Mouse (Mus musculus) limb, embryonic 10.5 days (tissue): ENCODE measurements around the gene Hook2. TPM values are rescaled to one million over a fixed set of nuclear protein-coding genes. Genes with fewer than 3 reads are reported as not detected.

Experiments used
- DNase-seq: peaks from one replicate; pipeline ENCODE4 v3.0.0-alpha.2; 2017; ENCODE audit warnings: low spot score
- H3K27ac ChIP-seq: fragments of 300-500 bp; sonication (generic); 2 replicates; pipeline ENCODE4 v1.5.1; 2016; ENCODE audit warnings: mild to moderate bottlenecking
- H3K27me3 ChIP-seq: fragments of 300-500 bp; sonication (generic); 2 replicates; pipeline ENCODE4 v1.6.1; 2016; ENCODE audit warnings: low read depth, mild to moderate bottlenecking; ENCODE audit not compliant: poor library complexity, severe bottlenecking
- H3K36me3 ChIP-seq: fragments of 300-500 bp; sonication (generic); 2 replicates; pipeline ENCODE4 v1.6.1; 2016; ENCODE audit warnings: mild to moderate bottlenecking, moderate library complexity
- H3K4me1 ChIP-seq: fragments of 300-500 bp; sonication (generic); 2 replicates; pipeline ENCODE4 v1.6.1; 2016
- H3K4me3 ChIP-seq: fragments of 300-500 bp; sonication (generic); 2 replicates; pipeline ENCODE4 v1.5.1; 2016; ENCODE audit warnings: mild to moderate bottlenecking, moderate library complexity
- H3K9me3 ChIP-seq: fragments of 300-500 bp; sonication (generic); replicated peaks from 2 replicates; pipeline ENCODE4 v1.6.1; 2016; ENCODE audit warnings: mild to moderate bottlenecking
- WGBS: fragments of 180-500 bp; shearing (Covaris S2); methylation state at CpG from one replicate; pipeline ENCODE4 v1.1.7; 2016; 5-methylcytosine and 5-hydroxymethylcytosine counted together
- polyA plus RNA-seq: library from polyadenylated mRNA; unstranded; fragments of >200 nt; fragmentation: Nextera tagmentation; extraction: Ambion mirVana; gene quantifications from 2 replicates; pipeline ENCODE4 v1.2.1, GENCODE M21; 2016

The Hook2 gene
- polyA plus RNA-seq, 1 experiment from 2014 or later = 19.1 TPM

DNA sequence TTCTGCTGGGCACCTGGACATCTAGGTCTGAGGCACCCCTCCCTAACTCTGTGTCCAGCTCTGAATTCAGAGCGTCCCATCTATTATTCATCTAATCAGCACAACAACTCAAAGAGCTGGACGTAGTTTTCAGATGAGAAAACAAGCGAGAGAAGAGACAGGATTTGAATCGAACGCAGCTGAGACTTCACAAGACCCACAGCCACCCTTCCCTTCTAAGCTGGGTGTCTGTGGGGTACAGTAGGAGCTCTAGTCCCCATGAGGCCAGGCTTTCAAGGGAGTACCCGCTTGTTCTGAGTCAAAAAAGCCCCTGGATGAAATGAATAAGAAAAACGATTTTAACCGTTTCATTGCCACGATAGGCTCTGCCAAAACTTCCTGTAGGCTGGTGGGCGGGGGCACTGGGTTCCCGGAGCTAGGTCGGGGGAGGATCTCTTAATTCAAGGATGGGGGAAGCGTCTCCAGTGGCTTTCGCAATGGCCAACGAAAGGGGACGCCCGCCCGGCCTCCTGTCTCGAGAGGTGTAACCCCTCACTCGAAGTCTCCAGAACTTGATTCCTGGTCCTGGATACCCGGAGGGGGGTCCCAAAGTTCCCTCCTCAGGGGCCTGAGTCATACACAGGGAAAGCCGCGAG, 5.2 kb upstream of the Hook2 start:
- Histone ChIP-seq H3K27me3 (peaks cover 28% of the 10 kb centered on the region), H3K4me1 (peaks cover 67% of the 10 kb centered on the region)
- WGBS = under 1% methylated on average over 23 of the region's 23 CpGs

DNA sequence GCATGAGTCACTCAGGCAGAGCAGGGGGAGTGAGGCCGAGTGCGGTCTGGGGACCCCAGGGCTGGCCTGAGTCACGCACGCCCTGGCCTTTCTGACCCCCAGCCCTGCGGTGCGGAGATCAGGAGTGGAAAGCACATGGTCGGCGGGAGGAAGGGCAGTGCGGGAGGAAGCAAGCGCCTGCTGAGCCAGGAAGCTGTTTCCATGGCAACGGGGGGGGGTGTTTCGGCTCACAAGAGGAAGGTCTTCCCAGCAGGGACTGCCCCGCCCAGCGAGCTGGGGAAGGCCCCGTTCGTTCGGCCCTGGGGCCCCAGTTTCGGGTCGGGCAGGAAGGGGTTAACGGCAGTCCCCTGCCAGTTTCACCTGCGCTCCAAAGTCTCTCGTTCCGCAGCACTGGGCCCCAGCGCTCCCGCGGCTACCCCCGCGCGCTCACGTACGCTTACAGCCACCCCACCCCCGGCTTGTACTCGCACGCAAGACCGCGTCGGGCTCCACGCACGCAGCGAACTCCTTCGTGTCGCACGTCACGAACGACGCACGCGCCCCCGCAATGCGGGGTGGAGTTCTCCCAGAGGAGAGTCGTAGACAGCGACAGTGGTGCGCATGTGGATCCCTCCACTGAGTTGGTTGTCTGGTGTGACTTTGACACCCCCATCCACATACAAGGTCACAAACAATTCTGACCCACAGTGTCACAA, 4.6 kb upstream of the Hook2 start:
- H3K27me3 ChIP-seq = peaks cover 23% of the 10 kb centered on the region; the same call in 1 of the 2 replicates
- H3K4me3 ChIP-seq = peak overlapping the region; percentile 66
- 0% methylated on average over 53 of the region's 53 CpGs for WGBS
- H3K9me3 ChIP-seq = no peaks in the 10 kb centered on the region
- peaks cover 65% of the 10 kb centered on the region for H3K4me1 ChIP-seq
- no peaks in the 10 kb centered on the region for H3K36me3 ChIP-seq
- peak overlapping the region; percentile 89 for H3K27ac ChIP-seq
- peak; percentile 91 for DNase-seq

More for the DNA sequence above, 5.2 kb upstream of the Hook2 start:
- DNase-seq = no peak
- H3K4me3 ChIP-seq = peak overlapping the region; percentile 66
- peak overlapping the region; percentile 89 for H3K27ac ChIP-seq
- no peaks in the 10 kb centered on the region for H3K36me3 ChIP-seq
- H3K9me3 ChIP-seq = no peaks in the 10 kb centered on the region

DNA sequence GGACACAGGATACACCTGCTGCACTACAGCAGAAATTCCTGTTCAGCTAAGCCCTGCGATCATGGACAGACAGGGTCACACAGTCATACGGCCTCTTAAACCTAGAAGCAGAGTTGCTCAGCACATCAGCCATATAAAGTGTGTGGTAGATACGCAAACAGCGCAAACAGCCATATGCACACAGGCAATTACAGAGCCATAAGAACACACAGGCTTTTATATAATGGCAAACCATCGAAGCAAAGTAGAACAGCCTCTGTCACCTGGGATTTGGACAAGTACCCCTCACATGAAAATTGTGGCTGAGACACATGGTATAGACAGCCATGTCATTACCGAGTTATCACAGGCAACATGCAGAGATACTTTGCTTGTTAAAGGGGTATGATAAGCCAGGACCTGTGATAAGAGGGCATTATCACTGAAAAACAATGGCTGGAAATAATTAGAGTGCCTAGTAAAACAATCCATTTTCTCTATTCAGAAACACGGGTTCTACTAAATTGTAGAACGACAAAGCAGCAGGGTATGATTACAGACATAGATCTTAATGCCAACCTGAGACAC, 3.9 kb upstream of the Hook2 start:
- no peak for DNase-seq
- Histone ChIP-seq H3K9me3 (no peaks in the 10 kb centered on the region), H3K4me3 (peak overlapping the region; percentile 66), H3K4me1 (peaks cover 64% of the 10 kb centered on the region), H3K27ac (peak overlapping the region; percentile 89), H3K27me3 (peaks cover 24% of the 10 kb centered on the region; the same call in 1 of the 2 replicates), H3K36me3 (no peaks in the 10 kb centered on the region)
- 44% methylated on average over 8 of the region's 8 CpGs for WGBS

DNA sequence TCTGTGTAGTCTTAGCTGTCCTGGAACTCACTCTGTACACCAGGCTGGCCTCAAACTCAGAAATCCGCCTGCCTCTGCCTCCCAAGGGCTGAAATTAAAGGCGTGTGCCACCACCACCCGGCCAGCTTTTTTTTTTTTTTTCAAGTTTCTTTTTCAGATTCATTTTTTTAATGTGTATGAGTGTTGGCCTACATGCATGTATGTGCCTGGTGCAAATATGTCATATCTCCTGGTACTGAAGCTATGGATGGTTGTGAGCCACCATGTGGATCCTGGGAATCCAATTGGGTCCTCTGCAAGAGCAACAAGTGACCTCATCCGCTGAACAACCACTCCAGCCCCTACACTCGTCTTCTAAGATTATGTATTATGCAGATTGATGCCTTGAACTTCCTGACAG, 3.0 kb upstream of the Hook2 start:
- H3K27ac ChIP-seq = no peak overlapping the region
- no peak overlapping the region for H3K4me3 ChIP-seq
- H3K9me3 ChIP-seq = no peaks in the 10 kb centered on the region
- H3K4me1 ChIP-seq = peaks cover 55% of the 10 kb centered on the region
- no peak for DNase-seq
- H3K27me3 ChIP-seq = peaks cover 24% of the 10 kb centered on the region; the same call in 1 of the 2 replicates
- no peaks in the 10 kb centered on the region for H3K36me3 ChIP-seq
- WGBS = 85% methylated on average over 5 of the region's 5 CpGs

DNA sequence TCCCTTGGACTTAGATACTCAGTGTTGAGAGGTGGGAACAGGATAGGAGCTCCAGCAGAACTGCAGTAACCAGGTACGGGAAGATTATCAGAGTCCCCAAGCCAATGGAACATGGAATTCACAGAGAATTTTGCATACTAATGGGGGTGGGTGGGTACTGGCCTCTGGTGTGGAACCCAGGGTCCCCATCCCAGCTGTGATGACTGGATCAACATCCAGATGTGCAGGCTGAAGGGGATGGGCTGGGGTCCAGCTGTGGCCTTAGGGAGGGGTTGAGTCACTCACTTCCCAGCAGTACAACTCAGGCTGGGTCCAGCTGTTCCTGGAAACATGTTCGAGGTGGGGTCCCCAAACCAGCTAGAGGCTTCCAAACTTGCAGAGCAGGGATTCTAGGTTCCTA, 2.5 kb upstream of the Hook2 start:
- peaks cover 54% of the 10 kb centered on the region for H3K4me1 ChIP-seq
- no peaks in the 10 kb centered on the region for H3K9me3 ChIP-seq
- WGBS = 75% methylated on average over 2 of the region's 2 CpGs
- no peak overlapping the region for H3K4me3 ChIP-seq
- no peaks in the 10 kb centered on the region for H3K36me3 ChIP-seq
- H3K27ac ChIP-seq = no peak overlapping the region; the same call in 1 of the 2 replicates
- H3K27me3 ChIP-seq = peaks cover 28% of the 10 kb centered on the region; the same call in 1 of the 2 replicates
- no peak for DNase-seq

DNA sequence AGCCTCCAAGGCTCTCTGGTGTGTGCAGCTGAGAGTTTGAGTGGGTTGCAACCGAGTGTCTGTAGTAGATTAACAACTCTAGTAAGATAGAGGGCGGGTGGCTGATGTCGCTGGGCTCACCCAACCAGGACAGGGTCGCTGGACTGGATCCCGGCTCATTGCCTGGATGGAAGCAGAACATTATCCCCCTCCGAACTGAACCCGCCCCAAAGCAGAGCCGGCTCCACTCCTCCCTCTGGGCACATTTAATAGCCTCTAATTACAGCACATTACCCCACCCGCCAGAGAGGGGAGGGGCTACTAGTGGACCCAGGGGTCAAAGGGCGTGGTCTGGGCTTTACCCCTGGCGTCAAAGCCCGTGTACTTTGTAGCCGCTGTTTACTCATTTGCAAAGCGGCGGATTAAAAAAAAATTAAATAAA, 1.1 kb upstream of the Hook2 start:
- WGBS = 9% methylated on average over 15 of the region's 15 CpGs
- peak overlapping the region; percentile 87 for H3K27ac ChIP-seq

DNA sequence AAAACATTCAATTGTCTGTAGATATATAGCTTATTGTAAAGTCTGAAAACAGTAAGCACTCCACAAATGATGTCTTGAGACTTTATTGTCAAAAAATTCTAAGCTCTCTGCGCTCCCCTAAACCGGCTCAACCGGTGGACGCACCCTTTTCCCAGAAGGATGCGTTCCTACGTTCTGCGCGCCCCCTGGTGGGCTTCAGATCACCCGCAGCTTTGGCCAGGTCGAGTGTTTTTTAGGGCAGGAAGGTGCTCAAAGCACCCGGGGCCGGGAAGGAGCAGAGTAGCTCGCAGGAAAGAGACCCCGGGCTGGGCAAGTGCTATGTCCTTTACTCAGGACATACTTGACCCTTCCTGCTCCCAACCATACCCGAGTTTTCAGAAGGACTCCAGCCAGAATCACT, 593 bp upstream of the Hook2 start:
- Histone ChIP-seq H3K9me3 (no peaks in the 10 kb centered on the region), H3K4me3 (peak overlapping the region; percentile 73), H3K4me1 (peaks cover 40% of the 10 kb centered on the region), H3K27me3 (peaks cover 47% of the 10 kb centered on the region), H3K36me3 (no peaks in the 10 kb centered on the region), H3K27ac (peak overlapping the region; percentile 87)
- WGBS = under 1% methylated on average over 15 of the region's 15 CpGs
- DNase-seq = peak; percentile 95

More for the DNA sequence above, 1.1 kb upstream of the Hook2 start:
- peak; percentile 43 for DNase-seq
- H3K4me3 ChIP-seq = peak overlapping the region; percentile 73
- no peaks in the 10 kb centered on the region for H3K36me3 ChIP-seq
- H3K27me3 ChIP-seq = peaks cover 42% of the 10 kb centered on the region
- H3K4me1 ChIP-seq = peaks cover 45% of the 10 kb centered on the region
- no peaks in the 10 kb centered on the region for H3K9me3 ChIP-seq

DNA sequence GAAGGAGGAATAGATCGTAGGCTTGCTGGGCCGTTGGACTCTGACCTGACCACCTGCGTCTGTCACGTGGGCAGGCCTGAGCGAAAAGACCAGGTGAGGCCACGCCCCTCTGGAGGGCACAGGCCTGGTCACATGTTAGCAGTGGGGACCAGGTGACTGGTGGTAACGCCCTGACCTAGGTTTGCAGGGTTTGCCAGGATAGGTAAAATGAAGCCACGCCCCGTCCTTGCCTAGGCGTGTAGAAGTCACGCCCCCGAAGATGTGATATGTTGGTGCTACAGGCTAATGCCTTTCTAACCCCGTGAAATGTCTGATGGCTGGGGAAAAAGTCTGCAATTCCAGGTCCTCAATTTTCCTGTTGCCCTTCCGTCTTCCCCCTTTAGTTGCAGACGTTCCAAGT, 433 bp downstream of the Hook2 start:
- Histone ChIP-seq H3K36me3 (no peaks in the 10 kb centered on the region), H3K4me3 (peak overlapping the region; percentile 73), H3K27ac (peak overlapping the region; percentile 87), H3K27me3 (peaks cover 57% of the 10 kb centered on the region), H3K9me3 (no peaks in the 10 kb centered on the region), H3K4me1 (peaks cover 34% of the 10 kb centered on the region)
- DNase-seq = no peak
- WGBS = 1% methylated on average over 15 of the region's 15 CpGs

DNA sequence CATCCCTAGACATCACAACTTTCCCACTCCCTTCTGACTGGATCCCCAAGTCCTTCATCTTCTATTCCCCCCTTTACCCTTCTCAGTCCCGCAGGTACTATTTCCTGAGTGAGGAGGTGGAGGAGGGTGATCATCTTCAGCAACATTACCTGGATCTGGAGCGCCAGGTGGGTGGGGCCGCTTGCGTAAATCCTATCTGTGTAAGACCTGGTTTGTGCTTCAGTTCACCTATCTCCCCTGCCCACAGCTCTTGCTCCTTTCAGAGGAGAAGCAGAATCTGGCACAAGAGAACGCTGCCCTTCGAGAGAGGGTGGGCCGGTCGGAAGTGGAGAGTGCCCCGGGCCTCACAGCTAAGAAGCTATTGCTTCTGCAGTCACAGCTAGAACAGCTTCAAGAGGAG, 4.0 kb downstream of the Hook2 start:
- H3K27me3 ChIP-seq = peaks cover 60% of the 10 kb centered on the region
- no peak overlapping the region for H3K27ac ChIP-seq
- H3K4me3 ChIP-seq = no peak overlapping the region
- peaks cover 32% of the 10 kb centered on the region for H3K4me1 ChIP-seq
- 93% methylated on average over 9 of the region's 9 CpGs for WGBS
- no peaks in the 10 kb centered on the region for H3K36me3 ChIP-seq
- H3K9me3 ChIP-seq = no peaks in the 10 kb centered on the region
- DNase-seq = no peak

DNA sequence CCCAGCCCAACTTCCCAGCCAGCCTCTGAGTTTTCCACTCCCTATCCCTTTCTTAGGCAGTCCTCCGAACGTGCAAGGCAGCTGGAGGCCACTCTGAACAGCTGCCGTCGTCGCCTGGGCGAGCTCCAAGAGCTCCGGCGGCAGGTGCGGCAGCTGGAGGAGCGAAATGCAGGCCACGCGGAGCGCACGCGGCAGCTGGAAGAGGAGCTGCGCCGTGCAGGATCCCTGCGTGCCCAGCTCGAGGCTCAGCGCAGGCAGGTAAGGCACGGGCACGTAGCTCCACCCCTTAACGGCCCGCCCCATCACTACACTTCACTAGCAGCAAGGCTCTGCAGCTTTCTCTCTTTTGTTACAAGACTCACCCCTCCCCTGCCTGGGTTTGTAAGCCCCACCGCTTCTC, 5.3 kb downstream of the Hook2 start:
- Histone ChIP-seq H3K27ac (peak overlapping the region; percentile 56; the same call in 1 of the 2 replicates), H3K27me3 (peaks cover 60% of the 10 kb centered on the region)
- peak; percentile 43 for DNase-seq

DNA sequence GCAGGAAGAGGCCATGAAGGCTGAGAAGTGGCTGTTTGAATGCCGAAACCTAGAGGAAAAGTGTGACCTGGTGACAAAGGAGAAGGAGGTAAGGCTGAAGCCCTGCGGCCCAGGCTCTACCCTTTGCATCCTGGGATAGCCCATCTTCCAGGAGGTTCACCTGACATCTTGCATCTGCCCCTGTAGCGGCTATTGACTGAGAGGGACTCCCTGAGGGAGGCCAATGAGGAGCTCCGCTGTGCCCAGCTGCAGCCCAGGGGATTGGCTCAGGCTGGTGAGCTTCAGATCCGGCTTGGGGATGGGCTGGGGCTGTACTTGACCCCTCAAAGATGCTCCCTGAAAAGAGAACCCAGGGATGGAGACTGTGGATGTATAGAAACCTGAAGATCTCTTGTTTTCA, 6.6 kb downstream of the Hook2 start:
- Histone ChIP-seq H3K27ac (no peak overlapping the region), H3K27me3 (peaks cover 55% of the 10 kb centered on the region), H3K36me3 (no peaks in the 10 kb centered on the region), H3K4me3 (no peak overlapping the region), H3K9me3 (no peaks in the 10 kb centered on the region), H3K4me1 (peaks cover 15% of the 10 kb centered on the region)
- WGBS = 76% methylated on average over 5 of the region's 5 CpGs
- DNase-seq = no peak

More for the DNA sequence above, 5.3 kb downstream of the Hook2 start:
- Histone ChIP-seq H3K36me3 (no peaks in the 10 kb centered on the region), H3K4me3 (peak overlapping the region; percentile 24), H3K9me3 (no peaks in the 10 kb centered on the region), H3K4me1 (peaks cover 21% of the 10 kb centered on the region)
- 25% methylated on average over 25 of the region's 25 CpGs for WGBS

DNA sequence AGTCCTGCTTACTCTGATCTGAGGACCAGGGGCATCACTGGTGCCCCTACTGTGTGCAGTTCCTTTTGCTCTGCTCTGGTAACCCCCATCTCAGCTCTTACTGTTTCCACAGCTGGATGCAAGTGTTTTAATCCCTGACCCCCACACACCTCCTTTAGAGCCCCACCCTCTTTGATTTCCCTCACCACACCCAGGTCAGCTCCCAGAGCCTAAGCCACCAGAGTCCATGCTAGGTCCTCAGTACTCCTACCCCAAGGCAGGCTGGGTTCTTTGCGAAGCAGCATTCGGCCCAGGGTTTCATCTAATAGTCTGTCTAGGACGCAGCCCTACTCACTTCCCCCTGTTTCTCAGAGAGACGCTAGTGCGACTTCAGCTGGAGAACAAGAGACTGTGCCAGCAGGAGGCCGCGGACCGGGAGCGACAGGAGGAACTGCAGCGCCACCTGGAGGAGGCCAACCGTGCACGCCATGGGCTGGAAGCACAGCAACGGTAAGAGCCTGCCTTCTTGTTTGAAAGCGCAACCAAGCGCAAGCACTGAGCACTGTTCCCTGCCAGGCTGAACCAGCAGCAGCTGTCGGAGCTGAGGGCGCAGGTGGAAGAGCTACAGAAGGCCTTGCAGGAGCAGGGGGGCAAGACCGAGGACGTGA, 7.4 kb downstream of the Hook2 start:
- Histone ChIP-seq H3K27me3 (peaks cover 52% of the 10 kb centered on the region), H3K27ac (peak overlapping the region; percentile 47), H3K9me3 (no peaks in the 10 kb centered on the region), H3K4me3 (peak overlapping the region; percentile 27), H3K4me1 (peaks cover 15% of the 10 kb centered on the region), H3K36me3 (no peaks in the 10 kb centered on the region)
- DNase-seq = peak; percentile 92
- 6% methylated on average over 19 of the region's 19 CpGs for WGBS
